Mouse (Mus musculus): ENCODE measurements around the gene Gdf1.

The Gdf1 gene

GRCm38 (mm10) chr8:70330741-70331364 lies 1.2 kb downstream of the Gdf1 start:
- no peak for DNase-seq (ENCODE audit: low spot score in 2 of 2)

- no peak for DNase-seq (ENCODE audit: low spot score in 2 of 2)
Measured at GRCm38 (mm10) chr8:70331526-70331925, 1.9 kb downstream of the Gdf1 start.

- no peak for DNase-seq (ENCODE audit: low spot score in 2 of 2)
Measured at GRCm38 (mm10) chr8:70332070-70332877, 2.7 kb downstream of the Gdf1 start.

- no peak for DNase-seq (ENCODE audit: low spot score in 2 of 2)
Measured at GRCm38 (mm10) chr8:70332878-70333202, 3.2 kb downstream of the Gdf1 start.

- no peak for DNase-seq (ENCODE audit: low spot score in 2 of 2)
Measured at GRCm38 (mm10) chr8:70338931-70339330, 9.3 kb downstream of the Gdf1 start.

GRCm38 (mm10) chr8:70340659-70341058 lies 11.0 kb downstream of the Gdf1 start:
- DNase-seq (ENCODE audit: low spot score in 2 of 2), result no peak

- DNase-seq (ENCODE audit: low spot score in 2 of 2), result no peak
Measured at GRCm38 (mm10) chr8:70342007-70342406, 12.4 kb downstream of the Gdf1 start.

GRCm38 (mm10) chr8:70343076-70343475 lies 13.5 kb downstream of the Gdf1 start:
- no peak for DNase-seq (ENCODE audit: low spot score in 2 of 2)

GRCm38 (mm10) chr8:70343696-70344095 lies 14.1 kb downstream of the Gdf1 start:
- DNase-seq (ENCODE audit: low spot score in 2 of 2), result no peak

- no peak for DNase-seq (ENCODE audit: low spot score in 2 of 2)
Measured at GRCm38 (mm10) chr8:70344279-70344678, 14.7 kb downstream of the Gdf1 start.

- DNase-seq (ENCODE audit: low spot score in 2 of 2), result no peak
Measured at GRCm38 (mm10) chr8:70347443-70347842, 17.8 kb downstream of the Gdf1 start.

- DNase-seq (ENCODE audit: low spot score in 2 of 2), result no peak
Measured at GRCm38 (mm10) chr8:70347860-70348420, 18.3 kb downstream of the Gdf1 start.

- no peak for DNase-seq (ENCODE audit: low spot score in 2 of 2)
Measured at GRCm38 (mm10) chr8:70351035-70351999, 21.7 kb downstream of the Gdf1 start.

- DNase-seq (ENCODE audit: low spot score in 2 of 2), result no peak
Measured at GRCm38 (mm10) chr8:70352000-70352384, 22.4 kb downstream of the Gdf1 start.

GRCm38 (mm10) chr8:70352657-70353151 lies 23.1 kb downstream of the Gdf1 start:
- DNase-seq (ENCODE audit: low spot score in 2 of 2), result peak; percentile 25 to 30

- peak; percentile 99 to 100 for DNase-seq (ENCODE audit: low spot score in 2 of 2)
Measured at GRCm38 (mm10) chr8:70353194-70353817, 23.7 kb downstream of the Gdf1 start, which contains the start of gene Upf1. Gene Upf1 (minus strand): TSS chr8:70353278.

GRCm38 (mm10) chr8:70354004-70354403 lies 24.4 kb downstream of the Gdf1 start:
- no peak for DNase-seq (ENCODE audit: low spot score in 2 of 2)

GRCm38 (mm10) chr8:70356111-70356510 lies 26.5 kb downstream of the Gdf1 start:
- DNase-seq (ENCODE audit: low spot score in 2 of 2), result no peak

- DNase-seq (ENCODE audit: low spot score in 2 of 2), result no peak
Measured at GRCm38 (mm10) chr8:70359411-70359810, 29.8 kb downstream of the Gdf1 start.

- DNase-seq (ENCODE audit: low spot score in 2 of 2), result no peak
Measured at GRCm38 (mm10) chr8:70360769-70361168, 31.2 kb downstream of the Gdf1 start.

GRCm38 (mm10) chr8:70361484-70362032 lies 31.9 kb downstream of the Gdf1 start:
- DNase-seq (ENCODE audit: low spot score in 2 of 2), result no peak

Data from spleen, postnatal 36 days (tissue).